Mouse (Mus musculus) cortical plate, adult 2 months (tissue): ENCODE measurements around the gene Slit3.

Source experiments
- CTCF ChIP-seq: fragments of 200-500 bp; IDR thresholded peaks from 2 replicates; pipeline ENCODE4 v1.5.1; 2011; ENCODE audit warnings: mild to moderate bottlenecking, control low read depth, low read length; ENCODE audit not compliant: insufficient read depth; ENCODE audit errors: extremely low read depth
- POLR2A ChIP-seq: fragments of 200-500 bp; IDR thresholded peaks from 2 replicates; pipeline ENCODE4 v1.6.1; 2011; ENCODE audit warnings: mild to moderate bottlenecking, low read length, control low read depth; ENCODE audit not compliant: insufficient read depth; ENCODE audit errors: extremely low read depth

DNA sequence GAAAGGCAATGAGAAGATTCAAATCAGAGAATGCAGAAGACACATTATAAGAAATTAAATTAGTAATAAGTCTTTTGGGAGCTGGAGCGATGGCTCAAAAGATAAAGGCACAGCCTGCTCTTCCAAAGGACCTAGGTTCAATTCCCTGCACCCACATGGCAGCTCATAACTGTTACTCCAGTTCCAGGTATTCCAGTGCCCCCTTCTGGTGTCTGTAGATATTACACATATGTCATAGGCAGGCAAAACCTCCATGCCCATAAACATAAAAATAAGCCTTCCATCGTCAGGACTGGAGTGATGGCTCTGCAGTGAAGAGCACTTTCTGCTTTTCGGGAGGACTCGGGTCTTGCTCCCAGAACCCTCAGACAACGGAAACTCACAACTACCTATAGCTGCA is 583.9 kb downstream of the Slit3 start:
- no peak for TF ChIP-seq POLR2A
- no peak for TF ChIP-seq CTCF
